Mouse (Mus musculus) liver, adult (tissue): ENCODE measurements at regions not wholly inside any gene's neighbourhood (a gene's known extent, or its start where the extent isn't known, plus 50 kb on each side); places are given as distances from the start of the nearest gene placed in this dataset.

Source experiments
- GATA4 ChIP-seq: IDR thresholded peaks from 2 replicates; pipeline ENCODE4 v1.6.1; 2014; ENCODE audit warnings: mild to moderate bottlenecking, low read length; ENCODE audit not compliant: insufficient replicate concordance

- no peak for TF ChIP-seq GATA4
Observed at GRCm38 (mm10) chr4:89514981-89515380, 164.3 kb upstream of the Dmrta1 start.

DNA sequence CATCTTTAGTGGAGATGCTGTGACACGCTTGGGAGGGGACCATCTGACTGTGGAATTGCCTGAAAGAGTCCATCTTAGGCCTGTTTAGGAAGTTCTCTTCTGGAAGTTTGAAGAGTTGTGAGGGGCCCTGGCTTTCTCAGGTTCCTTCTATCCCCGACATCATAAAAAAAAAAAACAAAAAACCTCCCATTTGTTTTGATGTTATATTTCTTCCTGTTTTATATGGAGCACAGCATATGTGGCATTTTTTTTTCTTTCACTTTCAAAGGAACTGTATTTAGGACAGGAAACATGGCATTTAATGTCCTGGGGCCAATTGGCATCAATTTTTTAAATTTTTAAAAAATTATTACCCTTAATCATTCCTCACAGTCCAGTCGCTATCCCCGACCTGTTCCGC, 168.6 kb upstream of the Dmrta1 start:
- TF ChIP-seq GATA4 = no peak

DNA sequence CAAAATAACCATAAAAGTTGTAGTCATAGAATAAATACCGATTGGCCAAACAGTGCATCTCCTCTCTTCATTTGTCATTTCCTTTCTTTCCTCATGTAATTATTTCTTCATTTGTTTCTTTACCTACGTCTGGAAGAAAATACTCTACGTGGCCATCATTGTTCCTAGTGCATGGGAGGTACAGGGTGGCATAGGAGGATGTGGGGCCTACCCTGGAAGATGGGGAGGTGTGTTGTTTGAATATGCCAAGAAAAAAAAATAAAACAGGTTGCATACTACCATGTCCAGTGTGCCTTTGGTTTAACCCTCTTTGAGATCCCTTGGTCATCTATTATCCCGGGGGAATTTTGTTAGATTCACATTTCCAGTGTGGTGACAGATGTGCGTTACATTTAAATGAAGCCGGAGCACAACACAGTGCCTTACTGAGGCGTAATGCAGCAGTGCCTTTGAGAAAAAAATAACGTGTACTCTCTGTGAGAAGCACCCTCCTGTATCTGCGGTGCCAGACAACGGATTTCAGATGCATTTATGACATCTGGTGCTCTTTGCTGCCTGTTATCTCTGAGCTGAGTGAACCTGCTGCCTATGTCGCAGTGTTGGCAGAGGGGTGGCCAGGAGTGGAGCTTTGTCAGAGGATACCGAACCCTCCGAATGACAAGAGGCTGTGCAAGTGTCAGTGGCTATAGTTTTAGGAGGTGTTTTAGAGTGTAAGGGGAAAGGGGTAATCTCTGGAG, 169.4 kb upstream of the Dmrta1 start:
- no peak for TF ChIP-seq GATA4

DNA sequence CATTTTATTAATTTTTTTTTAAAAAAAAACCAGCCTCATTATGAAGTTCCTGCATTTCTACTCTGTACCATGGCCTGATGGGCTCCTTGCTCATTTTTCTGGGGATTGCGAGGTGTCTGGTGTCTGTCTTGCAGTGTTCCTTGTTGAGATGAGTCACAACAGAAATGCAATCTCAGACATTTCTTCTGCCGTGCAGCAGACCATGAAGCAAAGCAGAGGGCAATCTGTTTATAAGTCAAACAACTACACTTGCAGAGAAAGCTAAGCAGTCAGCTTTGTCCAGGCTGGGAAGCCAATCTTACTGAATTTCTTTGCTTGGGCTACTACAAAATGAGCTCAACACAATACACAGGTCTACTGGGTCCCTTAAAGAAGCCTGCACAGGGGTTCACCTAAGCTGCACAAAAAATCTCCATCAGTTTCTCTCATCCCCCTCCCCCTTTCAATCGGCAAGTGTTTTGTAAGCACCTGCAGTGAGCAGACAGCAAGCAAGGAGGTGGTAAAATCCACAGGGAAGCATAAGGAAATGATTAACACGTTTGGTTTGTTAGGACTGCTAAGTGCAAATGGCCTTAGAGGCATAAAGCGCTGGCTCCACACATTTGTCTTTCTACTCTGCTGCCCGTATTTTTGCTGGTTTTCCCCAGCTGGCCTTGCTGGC, 171.0 kb upstream of the Dmrta1 start:
- TF ChIP-seq GATA4 = no peak

DNA sequence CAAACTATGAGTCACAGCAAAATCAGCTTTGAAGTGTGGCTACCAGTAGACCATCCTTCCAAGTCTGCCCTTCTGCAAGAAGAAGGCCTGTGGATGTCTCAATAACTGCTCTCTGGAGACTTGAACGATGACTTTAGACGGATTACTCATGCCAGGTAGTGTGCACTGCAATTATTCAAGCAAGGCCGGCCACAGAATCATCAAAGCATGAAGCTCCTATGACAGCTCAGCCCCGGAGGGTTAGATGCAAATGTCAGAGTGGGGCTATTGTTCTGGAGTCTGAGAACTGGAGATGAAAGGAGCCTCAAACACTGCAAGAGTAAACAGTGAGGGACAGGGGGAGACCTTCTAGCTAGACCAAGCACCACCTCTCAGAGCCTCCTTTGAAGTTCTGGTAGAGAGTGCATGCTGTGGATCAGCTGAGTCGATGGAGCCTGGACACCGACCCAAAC, 173.8 kb upstream of the Dmrta1 start:
- TF ChIP-seq GATA4 = no peak

GRCm38 (mm10) chr4:89500232-89500631, 179.0 kb upstream of the Dmrta1 start:
- no peak for TF ChIP-seq GATA4

DNA sequence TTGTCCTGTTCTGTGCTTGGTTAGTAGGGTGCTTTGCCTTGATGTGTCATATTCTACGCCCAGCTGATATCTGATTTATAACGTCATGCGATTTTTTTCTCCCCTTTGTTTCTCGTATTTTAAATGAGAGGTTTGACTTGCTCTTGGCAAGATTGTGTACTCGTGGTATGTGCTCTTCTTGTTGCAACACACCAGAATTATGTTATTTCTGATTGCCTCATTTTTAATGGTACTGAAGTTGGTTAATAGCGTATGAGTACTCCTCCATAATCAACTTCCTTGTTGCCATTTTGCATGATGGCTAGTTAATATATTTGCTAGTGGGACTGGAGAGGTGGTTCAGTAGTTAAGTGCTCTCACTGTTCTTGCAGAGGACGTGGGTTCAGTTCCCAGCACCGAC, 180.1 kb upstream of the Cdkn2b start:
- TF ChIP-seq GATA4 = no peak

- no peak for TF ChIP-seq GATA4
Observed at GRCm38 (mm10) chr4:89487416-89488165, 176.8 kb upstream of the Cdkn2b start.

GRCm38 (mm10) chr4:89486963-89487362, 176.1 kb upstream of the Cdkn2b start:
- TF ChIP-seq GATA4 = no peak

- peak; percentile 78; the same call in 1 of the 2 replicates for TF ChIP-seq GATA4
Observed at GRCm38 (mm10) chr4:89485981-89486531, 175.2 kb upstream of the Cdkn2b start.

DNA sequence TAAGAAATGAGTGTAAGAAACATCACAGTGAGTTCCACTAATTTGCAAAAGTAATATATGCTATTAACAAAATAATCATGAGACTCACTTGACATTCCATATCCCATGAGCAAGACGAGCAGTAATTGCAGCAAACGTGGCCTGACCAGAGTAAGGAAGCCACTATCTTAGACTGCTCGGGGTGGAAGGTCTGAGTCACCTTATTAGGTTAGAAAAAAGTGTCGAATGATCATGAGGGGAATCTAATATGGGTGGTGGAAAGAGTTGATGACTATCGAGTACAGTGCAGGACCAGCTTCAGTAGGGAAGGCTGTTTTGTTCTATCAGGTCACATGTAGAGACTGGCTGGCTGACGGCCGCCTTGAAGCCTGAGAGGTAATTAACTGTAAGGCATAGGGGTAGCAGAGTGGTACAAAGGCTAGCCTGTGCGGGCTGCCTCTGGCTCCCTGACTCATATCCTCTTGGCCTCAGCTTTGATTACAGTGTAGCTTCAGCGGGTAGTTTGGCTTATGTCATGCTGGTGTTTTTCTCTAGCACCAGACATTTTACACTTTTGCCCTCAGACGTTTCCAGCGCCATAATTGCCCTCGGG, 167.9 kb upstream of the Cdkn2b start:
- no peak for TF ChIP-seq GATA4

- no peak for TF ChIP-seq GATA4
Observed at GRCm38 (mm10) chr4:89475848-89476247, 165.0 kb upstream of the Cdkn2b start.

- TF ChIP-seq GATA4 = no peak
Observed at GRCm38 (mm10) chr4:89474836-89475541, 164.2 kb upstream of the Cdkn2b start.

GRCm38 (mm10) chr4:89471426-89471825, 160.6 kb upstream of the Cdkn2b start:
- no peak for TF ChIP-seq GATA4

DNA sequence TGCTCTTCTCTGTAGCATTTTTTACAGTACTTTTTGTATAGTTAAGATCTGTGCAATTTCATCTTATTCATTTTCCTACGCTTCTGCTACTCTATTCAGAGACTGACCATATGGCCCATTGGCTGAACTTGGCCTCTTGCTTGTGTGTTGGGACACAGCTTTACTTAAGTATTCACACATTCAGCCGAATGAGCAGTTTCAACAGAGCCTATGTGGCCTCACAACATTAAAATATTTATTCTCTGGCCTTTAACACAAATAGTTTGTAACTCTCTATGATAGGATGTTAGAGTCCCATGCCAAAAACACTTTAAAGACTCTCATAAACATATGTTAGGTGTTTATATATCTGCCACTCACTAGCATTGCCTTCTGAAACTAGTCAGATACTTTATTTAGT, 159.9 kb upstream of the Cdkn2b start:
- TF ChIP-seq GATA4 = no peak

- TF ChIP-seq GATA4 = no peak
Observed at GRCm38 (mm10) chr4:89469883-89470282, 159.0 kb upstream of the Cdkn2b start.
